Mouse (Mus musculus): Measurements from ENCODE around the gene Dip2b. TPM values are rescaled to one million over a fixed set of nuclear protein-coding genes. Genes with fewer than 3 reads are reported as not detected.

Dip2b gene
- polyA plus RNA-seq, 1 experiment, result 40.4 TPM

- H3K4me3 ChIP-seq (replicated peaks; ENCODE audit: insufficient read depth, low read depth, low read length), result no peak overlapping the region
- WGBS, result 6% methylated on average over 1 of the region's 1 CpGs
- TF ChIP-seq CTCF (IDR thresholded peaks at IDR 0.05; ENCODE audit: borderline replicate concordance, insufficient read depth, low read depth, low read length) (no peak), POLR2A (IDR thresholded peaks at IDR 0.05; ENCODE audit: borderline replicate concordance, insufficient read depth, low read length) (no peak)
- H3K27me3 ChIP-seq (ENCODE audit: control insufficient read depth, insufficient read depth, low read length), result no peaks in the 10 kb centered on the region
- peaks cover 45% of the 10 kb centered on the region for H3K4me1 ChIP-seq (ENCODE audit: control insufficient read depth, insufficient read depth, low read length)
- peak overlapping the region; percentile 41; the same call in 1 of the 2 replicates for H3K27ac ChIP-seq (ENCODE audit: insufficient read depth, low read length)
- DNase-seq, result no peak
These were observed 42.5 kb downstream of the Dip2b start for GRCm38 (mm10) chr15:100080833-100081477.

- peak overlapping the region; percentile 48 for H3K27ac ChIP-seq (ENCODE audit: insufficient read depth, low read length)
- WGBS, result 9% methylated on average over 6 of the region's 6 CpGs
- TF ChIP-seq POLR2A (IDR thresholded peaks at IDR 0.05; ENCODE audit: borderline replicate concordance, insufficient read depth, low read length) (no peak), CTCF (IDR thresholded peaks at IDR 0.05; ENCODE audit: borderline replicate concordance, insufficient read depth, low read depth, low read length) (no peak)
- no peak overlapping the region for H3K4me3 ChIP-seq (replicated peaks; ENCODE audit: insufficient read depth, low read depth, low read length)
- no peaks in the 10 kb centered on the region for H3K27me3 ChIP-seq (ENCODE audit: control insufficient read depth, insufficient read depth, low read length)
- peaks cover 41% of the 10 kb centered on the region for H3K4me1 ChIP-seq (ENCODE audit: control insufficient read depth, insufficient read depth, low read length)
- DNase-seq, result peak; percentile 43 to 60
These were observed 43.1 kb downstream of the Dip2b start for GRCm38 (mm10) chr15:100081478-100081998.

DNA sequence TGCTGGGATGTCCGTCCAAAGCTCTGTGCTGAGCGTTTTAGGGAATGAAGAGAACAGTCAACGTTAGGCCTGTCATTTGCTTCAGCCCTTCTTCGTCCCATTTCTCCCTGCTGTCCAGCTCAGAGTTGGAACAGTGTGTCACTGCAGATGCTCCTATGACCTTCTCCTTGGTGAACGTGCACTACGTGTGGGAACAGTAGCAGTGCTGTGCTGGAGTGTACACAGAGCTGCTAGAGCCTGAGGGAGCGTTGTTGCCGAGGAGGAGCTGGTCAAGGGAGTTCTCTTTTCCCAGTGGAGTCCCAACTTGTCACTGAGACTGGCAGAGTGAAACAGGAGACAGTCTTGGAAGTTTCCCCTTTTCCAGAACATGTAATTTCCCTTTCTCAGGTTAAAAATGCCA, 43.6 kb downstream of the Dip2b start:
- H3K4me1 ChIP-seq (ENCODE audit: control insufficient read depth, insufficient read depth, low read length), result peaks cover 38% of the 10 kb centered on the region
- H3K27ac ChIP-seq (ENCODE audit: insufficient read depth, low read length), result peak overlapping the region; percentile 48
- H3K4me3 ChIP-seq (replicated peaks; ENCODE audit: insufficient read depth, low read depth, low read length), result no peak overlapping the region
- TF ChIP-seq CTCF (IDR thresholded peaks at IDR 0.05; ENCODE audit: borderline replicate concordance, insufficient read depth, low read depth, low read length) (no peak), POLR2A (IDR thresholded peaks at IDR 0.05; ENCODE audit: borderline replicate concordance, insufficient read depth, low read length) (no peak)
- H3K27me3 ChIP-seq (ENCODE audit: control insufficient read depth, insufficient read depth, low read length), result no peaks in the 10 kb centered on the region
- peak in 1 of 2 experiments; percentile 39 for DNase-seq
- WGBS, result 11% methylated on average over 8 of the region's 8 CpGs

DNA sequence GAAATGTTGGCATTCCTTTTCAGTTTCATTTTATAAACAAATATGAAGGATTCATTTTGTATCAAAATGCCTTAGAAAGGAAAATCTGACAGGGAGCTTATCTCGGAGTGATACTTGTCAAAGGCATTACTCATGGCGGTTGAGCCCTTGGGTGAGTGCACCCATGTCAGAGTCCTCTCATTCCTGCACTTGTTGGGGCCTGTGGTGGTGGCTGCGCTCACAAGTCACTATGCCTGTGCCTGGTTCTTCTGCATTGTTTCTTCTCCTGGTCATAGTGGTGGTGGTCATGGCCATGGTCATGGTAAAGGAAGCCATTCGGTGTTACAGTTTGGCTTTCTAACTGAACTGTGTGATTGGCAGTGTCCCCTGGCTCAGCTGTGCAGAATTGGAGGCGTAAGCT, 44.3 kb downstream of the Dip2b start:
- Histone ChIP-seq H3K27me3 (ENCODE audit: control insufficient read depth, insufficient read depth, low read length) (no peaks in the 10 kb centered on the region), H3K4me1 (ENCODE audit: control insufficient read depth, insufficient read depth, low read length) (peaks cover 34% of the 10 kb centered on the region), H3K27ac (ENCODE audit: insufficient read depth, low read length) (peak overlapping the region; percentile 46; the same call in 1 of the 2 replicates), H3K4me3 (replicated peaks; ENCODE audit: insufficient read depth, low read depth, low read length) (no peak overlapping the region)
- no peak for DNase-seq
- no peak for TF ChIP-seq POLR2A (IDR thresholded peaks at IDR 0.05; ENCODE audit: borderline replicate concordance, insufficient read depth, low read length)
- TF ChIP-seq CTCF (IDR thresholded peaks at IDR 0.05; ENCODE audit: borderline replicate concordance, insufficient read depth, low read depth, low read length), result no peak
- WGBS, result 81% methylated on average over 5 of the region's 5 CpGs

DNA sequence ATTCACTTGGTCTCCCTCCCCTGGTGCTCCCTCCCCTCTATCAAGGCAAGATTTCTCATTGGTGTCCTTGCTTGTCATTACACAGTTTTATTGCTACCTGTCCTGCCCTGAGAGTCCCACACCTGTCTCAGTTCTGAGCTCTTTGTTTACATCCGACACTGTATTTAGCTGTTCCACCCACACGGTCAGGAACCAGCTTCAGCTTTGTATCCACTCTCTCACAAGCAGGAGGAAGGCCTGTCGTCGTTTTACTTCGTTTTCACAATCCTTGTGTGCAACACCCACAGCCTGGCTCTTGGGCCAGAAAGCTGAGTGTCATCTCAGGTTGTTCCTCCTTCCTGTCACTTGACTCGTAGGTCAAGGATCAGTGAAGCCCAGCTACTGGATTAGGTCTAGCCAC, 45.4 kb downstream of the Dip2b start:
- H3K27me3 ChIP-seq (ENCODE audit: control insufficient read depth, insufficient read depth, low read length), result no peaks in the 10 kb centered on the region
- 63% methylated on average over 6 of the region's 6 CpGs for WGBS
- H3K4me1 ChIP-seq (ENCODE audit: control insufficient read depth, insufficient read depth, low read length), result peaks cover 29% of the 10 kb centered on the region
- no peak overlapping the region for H3K4me3 ChIP-seq (replicated peaks; ENCODE audit: insufficient read depth, low read depth, low read length)
- no peak for DNase-seq
- no peak overlapping the region for H3K27ac ChIP-seq (ENCODE audit: insufficient read depth, low read length)
- TF ChIP-seq POLR2A (IDR thresholded peaks at IDR 0.05; ENCODE audit: borderline replicate concordance, insufficient read depth, low read length) (no peak), CTCF (IDR thresholded peaks at IDR 0.05; ENCODE audit: borderline replicate concordance, insufficient read depth, low read depth, low read length) (no peak)

- no peak overlapping the region for H3K4me3 ChIP-seq (replicated peaks; ENCODE audit: insufficient read depth, low read depth, low read length)
- 74% methylated on average over 4 of the region's 4 CpGs for WGBS
- no peak for DNase-seq
- peaks cover 34% of the 10 kb centered on the region for H3K4me1 ChIP-seq (ENCODE audit: control insufficient read depth, insufficient read depth, low read length)
- no peak for TF ChIP-seq POLR2A (IDR thresholded peaks at IDR 0.05; ENCODE audit: borderline replicate concordance, insufficient read depth, low read length)
- no peak for TF ChIP-seq CTCF (IDR thresholded peaks at IDR 0.05; ENCODE audit: borderline replicate concordance, insufficient read depth, low read depth, low read length)
- H3K27me3 ChIP-seq (ENCODE audit: control insufficient read depth, insufficient read depth, low read length), result no peaks in the 10 kb centered on the region
- no peak overlapping the region for H3K27ac ChIP-seq (ENCODE audit: insufficient read depth, low read length)
These were observed 46.4 kb downstream of the Dip2b start for GRCm38 (mm10) chr15:100084882-100085281.

GRCm38 (mm10) chr15:100088021-100088420, 49.6 kb downstream of the Dip2b start:
- no peaks in the 10 kb centered on the region for H3K27me3 ChIP-seq (ENCODE audit: control insufficient read depth, insufficient read depth, low read length)
- no peak overlapping the region for H3K4me3 ChIP-seq (replicated peaks; ENCODE audit: insufficient read depth, low read depth, low read length)
- TF ChIP-seq CTCF (IDR thresholded peaks at IDR 0.05; ENCODE audit: borderline replicate concordance, insufficient read depth, low read depth, low read length) (no peak), POLR2A (IDR thresholded peaks at IDR 0.05; ENCODE audit: borderline replicate concordance, insufficient read depth, low read length) (no peak)
- H3K27ac ChIP-seq (ENCODE audit: insufficient read depth, low read length), result peak overlapping the region; percentile 1; the same call in 1 of the 2 replicates
- H3K4me1 ChIP-seq (ENCODE audit: control insufficient read depth, insufficient read depth, low read length), result peaks cover 44% of the 10 kb centered on the region
- 49% methylated on average over 7 of the region's 7 CpGs for WGBS
- peak in 1 of 2 experiments; percentile 36 for DNase-seq

- Histone ChIP-seq H3K4me3 (replicated peaks; ENCODE audit: insufficient read depth, low read depth, low read length) (peak overlapping the region; percentile 21), H3K27me3 (ENCODE audit: control insufficient read depth, insufficient read depth, low read length) (no peaks in the 10 kb centered on the region), H3K27ac (ENCODE audit: insufficient read depth, low read length) (peak overlapping the region; percentile 80), H3K4me1 (ENCODE audit: control insufficient read depth, insufficient read depth, low read length) (peaks cover 41% of the 10 kb centered on the region)
- 7% methylated on average over 8 of the region's 8 CpGs for WGBS
- TF ChIP-seq POLR2A (IDR thresholded peaks at IDR 0.05; ENCODE audit: borderline replicate concordance, insufficient read depth, low read length) (no peak), CTCF (IDR thresholded peaks at IDR 0.05; ENCODE audit: borderline replicate concordance, insufficient read depth, low read depth, low read length) (peak; percentile 37; the same call in 1 of the 2 replicates)
- DNase-seq, result peak; percentile 45 to 48
These were observed 51.2 kb downstream of the Dip2b start for GRCm38 (mm10) chr15:100089645-100090053.
